Mouse (Mus musculus): ENCODE measurements around the gene Srl. TPM values are rescaled to one million over a fixed set of nuclear protein-coding genes. Genes with fewer than 3 reads are reported as not detected.
"Not testable (repeated sequence)": the region's sequence is repeated elsewhere in the genome, so short reads cannot be mapped to it uniquely, and the experiment has no call there.

Gene Srl
- total and polyA plus RNA-seq, 2 experiments from 2014 or later: 10.6 to 28.3 TPM

GRCm38 (mm10) chr16:4480616-4481265 lies 60.9 kb downstream of the Srl start:
- Histone ChIP-seq H3K36me3 (ENCODE audit: insufficient read depth, low read length) (0 out of 2 replicates have a peak, but pooled peaks cover 3% of the 10 kb centered on the region), H3K9me3 (ENCODE audit: low read length) (no peaks in the 10 kb centered on the region), H3K4me2 (ENCODE audit: low read depth, low read length) (no peak overlapping the region), H3K4me3 (ENCODE audit: low read length) (no peak overlapping the region), H3K4me1 (ENCODE audit: insufficient read depth, low read length) (no peaks in the 10 kb centered on the region), H3K27me3 (ENCODE audit: insufficient read depth, low read length) (no peaks in the 10 kb centered on the region), H3K9ac (replicated peaks; ENCODE audit: low read length) (no peak overlapping the region), H3K27ac (no peak overlapping the region)
- DNase-seq (ENCODE audit: low spot score) (no peak), ATAC-seq (0 out of 2 replicates have a peak, but pooled peaks have one; percentile 55)
- 74% methylated on average over 5 of the region's 5 CpGs for WGBS
- TF ChIP-seq CTCF (IDR thresholded peaks at IDR 0.05; ENCODE audit: low read depth): no peak

GRCm38 (mm10) chr16:4477591-4478215 lies 63.9 kb downstream of the Srl start:
- no peaks in the 10 kb centered on the region for H3K27me3 ChIP-seq (ENCODE audit: insufficient read depth, low read length)
- no peak for TF ChIP-seq CTCF (IDR thresholded peaks at IDR 0.05; ENCODE audit: low read depth)
- H3K36me3 ChIP-seq (ENCODE audit: insufficient read depth, low read length): 0 out of 2 replicates have a peak, but pooled peaks cover 3% of the 10 kb centered on the region
- H3K4me2 ChIP-seq (ENCODE audit: low read depth, low read length): no peak overlapping the region
- no peak overlapping the region for H3K27ac ChIP-seq
- H3K4me3 ChIP-seq (ENCODE audit: low read length): no peak overlapping the region
- ATAC-seq (no peak), DNase-seq (ENCODE audit: low spot score) (no peak)
- 0 out of 2 replicates have a peak, but pooled peaks cover 4% of the 10 kb centered on the region for H3K4me1 ChIP-seq (ENCODE audit: insufficient read depth, low read length)
- H3K9me3 ChIP-seq (ENCODE audit: low read length): no peaks in the 10 kb centered on the region
- WGBS: 85% methylated on average over 10 of the region's 10 CpGs
- H3K9ac ChIP-seq (replicated peaks; ENCODE audit: low read length): no peak overlapping the region

GRCm38 (mm10) chr16:4474882-4475803 lies 66.5 kb downstream of the Srl start:
- Histone ChIP-seq H3K9ac (replicated peaks; ENCODE audit: low read length) (peak overlapping the region; percentile 67), H3K36me3 (ENCODE audit: insufficient read depth, low read length) (no peaks in the 10 kb centered on the region), H3K27ac (peak overlapping the region; percentile 46; the same call in 1 of the 2 replicates), H3K4me3 (ENCODE audit: low read length) (peak overlapping the region; percentile 52), H3K4me2 (ENCODE audit: low read depth, low read length) (peak overlapping the region; percentile 84), H3K9me3 (ENCODE audit: low read length) (no peaks in the 10 kb centered on the region), H3K4me1 (ENCODE audit: insufficient read depth, low read length) (0 out of 2 replicates have a peak, but pooled peaks cover 4% of the 10 kb centered on the region), H3K27me3 (ENCODE audit: insufficient read depth, low read length) (no peaks in the 10 kb centered on the region)
- peak; percentile 100 for TF ChIP-seq CTCF (IDR thresholded peaks at IDR 0.05; ENCODE audit: low read depth)
- ATAC-seq: peak; percentile 97
- 16% methylated on average over 42 of the region's 42 CpGs for WGBS
- peak; percentile 95 for DNase-seq (ENCODE audit: low spot score)

- not testable (repeated sequence) for H3K27me3 ChIP-seq (ENCODE audit: insufficient read depth, low read length); DNase-seq (ENCODE audit: low spot score); H3K4me1 ChIP-seq (ENCODE audit: insufficient read depth, low read length); H3K36me3 ChIP-seq (ENCODE audit: insufficient read depth, low read length); H3K9me3 ChIP-seq (ENCODE audit: low read length)
- Histone ChIP-seq H3K9ac (replicated peaks; ENCODE audit: low read length) (peak overlapping the region; percentile 67), H3K4me3 (ENCODE audit: low read length) (peak overlapping the region; percentile 52), H3K4me2 (ENCODE audit: low read depth, low read length) (peak overlapping the region; percentile 84), H3K27ac (peak overlapping the region; percentile 46; the same call in 1 of the 2 replicates)
- ATAC-seq: peak; percentile 22; the same call in 1 of the 2 replicates
- 69% methylated on average over 10 of the region's 10 CpGs for WGBS
These were observed 67.4 kb downstream of the Srl start for GRCm38 (mm10) chr16:4474040-4474881.

GRCm38 (mm10) chr16:4473231-4473630 lies 68.4 kb downstream of the Srl start:
- Histone ChIP-seq H3K4me3 (ENCODE audit: low read length) (no peak overlapping the region), H3K9me3 (ENCODE audit: low read length) (no peaks in the 10 kb centered on the region), H3K4me1 (ENCODE audit: insufficient read depth, low read length) (0 out of 2 replicates have a peak, but pooled peaks cover 4% of the 10 kb centered on the region), H3K36me3 (ENCODE audit: insufficient read depth, low read length) (no peaks in the 10 kb centered on the region), H3K4me2 (ENCODE audit: low read depth, low read length) (no peak overlapping the region), H3K27me3 (ENCODE audit: insufficient read depth, low read length) (no peaks in the 10 kb centered on the region), H3K9ac (replicated peaks; ENCODE audit: low read length) (no peak overlapping the region), H3K27ac (no peak overlapping the region)
- DNase-seq (ENCODE audit: low spot score) (no peak), ATAC-seq (no peak)
- 56% methylated on average over 5 of the region's 5 CpGs for WGBS
- TF ChIP-seq CTCF (IDR thresholded peaks at IDR 0.05; ENCODE audit: low read depth): no peak

GRCm38 (mm10) chr16:4472687-4473086 lies 68.9 kb downstream of the Srl start:
- Histone ChIP-seq H3K36me3 (ENCODE audit: insufficient read depth, low read length) (no peaks in the 10 kb centered on the region), H3K4me1 (ENCODE audit: insufficient read depth, low read length) (0 out of 2 replicates have a peak, but pooled peaks cover 4% of the 10 kb centered on the region), H3K4me2 (ENCODE audit: low read depth, low read length) (no peak overlapping the region), H3K4me3 (ENCODE audit: low read length) (no peak overlapping the region), H3K27ac (no peak overlapping the region), H3K27me3 (ENCODE audit: insufficient read depth, low read length) (no peaks in the 10 kb centered on the region), H3K9me3 (ENCODE audit: low read length) (no peaks in the 10 kb centered on the region), H3K9ac (replicated peaks; ENCODE audit: low read length) (no peak overlapping the region)
- 58% methylated on average over 3 of the region's 3 CpGs for WGBS
- DNase-seq (ENCODE audit: low spot score) (no peak), ATAC-seq (no peak)
- no peak for TF ChIP-seq CTCF (IDR thresholded peaks at IDR 0.05; ENCODE audit: low read depth)

All from hindbrain, postnatal 0 days (tissue).